Mouse (Mus musculus) lung, embryonic 14.5 days (tissue): ENCODE measurements at regions not wholly inside any gene's neighbourhood (a gene's known extent, or its start where the extent isn't known, plus 50 kb on each side); places are given as distances from the start of the nearest gene placed in this dataset.

ENCODE experiments used
- ATAC-seq: fragments of 200-750 bp; cut with Nextera tagmentation; 2 replicates; pipeline ENCODE4 v1.8.0; 2017; ENCODE audit warnings: mild to moderate bottlenecking, moderate TSS enrichment, moderate library complexity; ENCODE audit not compliant: insufficient read depth
- DNase-seq: peaks from one replicate; pipeline ENCODE4 v3.0.0-alpha.2; 2015
- H3K27ac ChIP-seq: fragments of 300-500 bp; sonication (generic); 2 replicates; pipeline ENCODE4 v1.5.1; 2014; ENCODE audit warnings: low read depth, mild to moderate bottlenecking, moderate library complexity
- H3K27me3 ChIP-seq: fragments of 300-500 bp; sonication (generic); 2 replicates; pipeline ENCODE4 v1.6.1; 2014; ENCODE audit warnings: low read length, control low read depth; ENCODE audit not compliant: insufficient read depth
- H3K36me3 ChIP-seq: fragments of 300-500 bp; sonication (generic); 2 replicates; pipeline ENCODE4 v1.6.1; 2014; ENCODE audit warnings: control low read depth; ENCODE audit not compliant: insufficient read depth
- H3K4me1 ChIP-seq: fragments of 300-500 bp; sonication (generic); 2 replicates; pipeline ENCODE4 v1.6.1; 2014; ENCODE audit warnings: antibody characterized with exemption, control low read depth; ENCODE audit not compliant: insufficient read depth
- H3K4me2 ChIP-seq: fragments of 300-500 bp; sonication (generic); 2 replicates; pipeline ENCODE4 v1.6.1; 2014; ENCODE audit warnings: mild to moderate bottlenecking
- H3K4me3 ChIP-seq: fragments of 300-500 bp; sonication (generic); 2 replicates; pipeline ENCODE4 v1.5.1; 2014; ENCODE audit warnings: low read depth, low read length
- H3K9ac ChIP-seq: fragments of 300-500 bp; sonication (generic); 2 replicates; pipeline ENCODE4 v1.6.1; 2014
- H3K9me3 ChIP-seq: fragments of 300-500 bp; sonication (generic); 2 replicates; pipeline ENCODE4 v1.6.1; 2016; ENCODE audit warnings: low read depth, low read length, control low read depth
- CTCF ChIP-seq: IDR thresholded peaks from 2 replicates; pipeline ENCODE4 v1.5.1; 2016; ENCODE audit warnings: antibody characterized with exemption, low read depth
- WGBS: fragments of 180-500 bp; shearing (Covaris S2); extraction: QIAGEN DNeasy Blood & Tissue Kit; methylation state at CpG from one replicate; pipeline ENCODE4 v1.1.7; 2014; 5-methylcytosine and 5-hydroxymethylcytosine counted together

DNA sequence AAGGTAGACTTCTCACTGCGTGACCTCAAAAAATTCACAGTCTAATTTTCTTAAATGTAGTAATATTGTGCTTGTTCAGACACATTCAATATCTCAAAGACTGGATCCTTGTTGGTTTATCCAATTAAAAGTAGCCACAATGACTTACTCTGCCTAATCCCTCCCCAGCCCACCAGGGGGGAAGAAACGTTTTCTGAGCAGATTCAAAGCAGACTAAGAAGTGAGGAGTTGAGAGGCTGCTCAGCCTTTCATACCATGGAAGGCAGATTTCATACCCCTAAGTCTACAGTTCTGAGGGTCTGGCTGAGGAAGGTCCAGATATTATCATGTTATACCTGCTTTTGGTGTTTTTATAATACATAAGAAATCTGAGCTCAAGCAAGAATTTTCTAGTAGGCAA, 604.7 kb downstream of the Rps29 start:
- TF ChIP-seq CTCF = no peak
- Histone ChIP-seq H3K36me3 (no peaks in the 10 kb centered on the region), H3K27me3 (no peaks in the 10 kb centered on the region), H3K9me3 (no peaks in the 10 kb centered on the region), H3K4me3 (no peak overlapping the region), H3K9ac (no peak overlapping the region), H3K27ac (no peak overlapping the region), H3K4me2 (no peak overlapping the region), H3K4me1 (no peaks in the 10 kb centered on the region)
- ATAC-seq (no peak), DNase-seq (no peak)
- 48% methylated on average over 2 of the region's 2 CpGs for WGBS

DNA sequence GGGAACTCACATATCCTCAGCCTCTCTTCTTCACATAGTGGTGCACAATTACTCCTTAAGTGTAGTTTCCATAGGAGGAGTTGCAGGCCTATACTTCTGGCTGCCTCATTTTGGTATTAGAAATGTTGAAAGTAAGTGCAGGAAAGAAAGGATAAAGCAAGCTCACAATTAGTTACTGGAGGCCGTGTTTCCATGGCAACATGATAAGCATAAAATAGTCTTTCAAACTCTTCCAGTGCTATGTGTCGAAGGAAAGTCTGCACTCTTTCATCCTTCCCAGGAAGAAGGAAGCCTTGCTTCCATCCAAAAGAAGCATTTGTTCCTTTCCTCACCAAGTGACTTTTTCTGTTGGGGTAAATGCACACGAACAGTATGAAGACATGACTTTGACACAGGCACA, 617.2 kb downstream of the Rps29 start:
- ATAC-seq (no peak), DNase-seq (no peak)
- no peak overlapping the region for H3K4me3 ChIP-seq
- H3K9ac ChIP-seq = no peak overlapping the region
- WGBS = 49% methylated on average over 3 of the region's 3 CpGs
- no peaks in the 10 kb centered on the region for H3K9me3 ChIP-seq
- H3K4me1 ChIP-seq = no peaks in the 10 kb centered on the region
- no peaks in the 10 kb centered on the region for H3K36me3 ChIP-seq
- no peak for TF ChIP-seq CTCF
- H3K27me3 ChIP-seq = no peaks in the 10 kb centered on the region
- no peak overlapping the region for H3K4me2 ChIP-seq
- H3K27ac ChIP-seq = no peak overlapping the region

DNA sequence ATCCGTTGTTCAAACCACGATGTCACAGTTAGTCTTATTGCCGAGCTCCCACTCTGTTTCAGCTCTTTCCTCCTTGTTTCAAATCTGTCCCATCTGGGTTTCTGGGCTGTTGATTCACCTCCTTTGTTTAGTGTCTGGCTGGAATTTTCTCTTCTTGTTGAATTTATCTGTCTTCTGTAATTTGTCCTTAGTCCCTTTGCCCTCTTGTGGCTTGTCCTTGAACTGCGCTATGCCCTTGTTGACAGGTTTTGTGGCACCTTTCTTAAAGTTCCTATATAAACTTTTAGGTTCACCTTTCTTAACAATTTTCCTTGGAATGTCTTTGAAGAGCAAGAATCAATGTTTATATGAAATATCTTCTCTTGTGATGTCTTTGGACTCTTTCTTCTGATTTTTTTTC, 658.2 kb downstream of the Rps29 start:
- DNase-seq = peak; percentile 64
- Histone ChIP-seq H3K27me3 (no peaks in the 10 kb centered on the region), H3K36me3 (no peaks in the 10 kb centered on the region), H3K4me1 (no peaks in the 10 kb centered on the region), H3K4me2 (no peak overlapping the region), H3K9ac (no peak overlapping the region), H3K4me3 (no peak overlapping the region), H3K27ac (no peak overlapping the region), H3K9me3 (no peaks in the 10 kb centered on the region)
- peak; percentile 68 for TF ChIP-seq CTCF
- ATAC-seq = no peak
- WGBS = 69% methylated on average over 4 of the region's 4 CpGs

DNA sequence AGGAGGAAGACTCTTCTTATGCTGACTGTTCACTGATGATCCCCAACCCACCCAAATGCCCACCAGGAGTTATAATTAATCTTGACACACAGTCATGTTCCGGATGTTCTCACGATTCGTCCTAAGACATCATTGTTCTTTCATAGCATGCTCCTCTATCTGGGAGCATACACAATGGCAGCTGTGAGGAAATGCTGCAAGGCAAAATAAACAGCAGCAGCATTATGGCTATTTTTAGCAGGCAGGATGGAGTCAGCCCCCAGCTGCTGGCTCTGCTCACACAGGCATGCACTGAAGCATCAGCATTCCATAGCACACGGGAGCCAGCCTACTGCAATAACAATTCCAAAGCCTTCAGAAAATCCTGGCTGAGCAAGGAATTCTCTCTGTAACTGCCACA, 696.0 kb downstream of the Rps29 start:
- Histone ChIP-seq H3K27me3 (no peaks in the 10 kb centered on the region), H3K36me3 (no peaks in the 10 kb centered on the region), H3K9ac (no peak overlapping the region), H3K4me3 (no peak overlapping the region), H3K27ac (no peak overlapping the region), H3K4me2 (no peak overlapping the region), H3K9me3 (no peaks in the 10 kb centered on the region; the same call in 1 of the 2 replicates), H3K4me1 (no peaks in the 10 kb centered on the region)
- ATAC-seq (peak; percentile 95), DNase-seq (peak; percentile 75)
- TF ChIP-seq CTCF = no peak
- WGBS = 30% methylated on average over 4 of the region's 4 CpGs

- Histone ChIP-seq H3K4me2 (no peak overlapping the region), H3K27ac (no peak overlapping the region), H3K4me1 (no peaks in the 10 kb centered on the region), H3K27me3 (no peaks in the 10 kb centered on the region), H3K9me3 (no peaks in the 10 kb centered on the region; the same call in 1 of the 2 replicates), H3K36me3 (no peaks in the 10 kb centered on the region), H3K4me3 (no peak overlapping the region), H3K9ac (no peak overlapping the region)
- WGBS = 84% methylated on average over 7 of the region's 7 CpGs
- no peak for DNase-seq
- no peak for TF ChIP-seq CTCF
- no peak for ATAC-seq
These were observed 700.8 kb downstream of the Rps29 start for GRCm38 (mm10) chr12:68458196-68458595.

DNA sequence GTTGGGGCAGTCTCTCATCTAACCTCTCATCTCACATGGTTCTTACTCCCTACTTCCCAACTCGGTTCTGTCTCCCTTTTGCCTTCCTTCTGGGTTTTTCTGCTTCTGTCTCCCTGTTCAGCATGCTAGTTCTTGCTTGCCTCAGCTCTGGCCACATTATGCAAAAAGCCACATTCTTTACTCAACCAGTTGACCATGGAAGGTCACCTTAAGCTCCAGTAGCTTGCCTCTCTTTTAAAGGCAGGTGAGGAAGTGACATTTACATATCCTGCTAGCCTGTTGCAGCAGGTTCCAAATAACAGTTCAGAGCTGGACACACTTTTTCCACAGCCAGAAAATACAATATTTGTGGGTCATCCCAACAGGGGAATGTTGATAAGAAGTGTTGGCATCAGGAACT, 732.4 kb downstream of the Rps29 start:
- 58% methylated on average over 1 of the region's 1 CpGs for WGBS
- DNase-seq (no peak), ATAC-seq (no peak)
- no peaks in the 10 kb centered on the region for H3K36me3 ChIP-seq
- no peak overlapping the region for H3K27ac ChIP-seq
- no peaks in the 10 kb centered on the region for H3K4me1 ChIP-seq
- no peak overlapping the region for H3K9ac ChIP-seq
- no peak for TF ChIP-seq CTCF
- no peaks in the 10 kb centered on the region for H3K9me3 ChIP-seq
- H3K27me3 ChIP-seq = no peaks in the 10 kb centered on the region
- H3K4me3 ChIP-seq = no peak overlapping the region
- H3K4me2 ChIP-seq = no peak overlapping the region

DNA sequence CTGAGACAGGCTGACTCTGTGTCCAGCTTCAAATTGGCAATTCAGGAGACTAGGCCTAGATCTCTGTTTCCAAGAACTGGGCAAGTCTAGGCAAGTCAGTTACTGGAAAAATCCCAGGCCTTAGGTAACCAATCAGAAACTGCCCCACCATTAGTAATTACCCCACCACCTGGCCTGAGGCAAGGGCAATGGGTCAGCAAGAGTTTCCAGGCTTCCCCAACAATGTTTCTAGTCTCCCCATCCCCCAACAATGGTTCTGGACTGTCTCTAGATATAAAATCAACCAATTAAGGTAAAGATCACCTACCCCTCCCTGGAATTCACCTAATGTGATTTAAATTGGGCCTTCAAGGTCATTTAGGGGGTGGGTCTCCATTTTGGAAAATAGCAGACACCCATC, 734.0 kb downstream of the Rps29 start:
- DNase-seq = no peak
- TF ChIP-seq CTCF = no peak
- Histone ChIP-seq H3K27me3 (no peaks in the 10 kb centered on the region), H3K4me2 (no peak overlapping the region), H3K4me1 (no peaks in the 10 kb centered on the region), H3K36me3 (no peaks in the 10 kb centered on the region), H3K27ac (no peak overlapping the region), H3K9me3 (no peaks in the 10 kb centered on the region), H3K9ac (no peak overlapping the region), H3K4me3 (no peak overlapping the region)
- no peak for ATAC-seq
